Mouse (Mus musculus): ENCODE measurements around the gene Gm42715. TPM values are rescaled to one million over a fixed set of nuclear protein-coding genes. Genes with fewer than 3 reads are reported as not detected.
A peak's percentile ranks its signal among the peaks of the same experiment; 100 is the strongest.

The Gm42715 gene
- polyA plus RNA-seq, 1 experiment, result 12.6 TPM

DNA sequence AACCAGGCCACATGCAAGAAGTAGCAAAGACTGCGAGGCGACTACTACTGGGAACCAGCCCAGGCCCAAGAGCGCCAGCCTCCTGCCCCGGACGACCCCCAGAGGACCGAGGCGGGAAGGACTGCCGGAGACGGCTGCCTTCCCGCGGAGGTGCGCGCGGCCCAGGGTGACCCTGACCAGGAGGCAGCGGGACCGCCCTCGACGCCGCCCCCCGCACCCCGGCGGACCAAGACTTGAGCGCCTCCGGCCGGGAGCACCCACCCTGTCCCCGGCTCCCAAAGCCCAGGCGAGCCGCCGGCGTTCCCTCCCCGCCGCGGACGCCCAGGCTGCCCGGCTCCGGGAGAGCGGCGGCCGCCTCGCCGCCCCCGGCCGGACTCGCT is 95.1 kb downstream of the Gm42715 start:
- 2% methylated on average over 43 of the region's 44 CpGs for WGBS
- no peak for DNase-seq (ENCODE audit: low read depth, low spot score)

DNA sequence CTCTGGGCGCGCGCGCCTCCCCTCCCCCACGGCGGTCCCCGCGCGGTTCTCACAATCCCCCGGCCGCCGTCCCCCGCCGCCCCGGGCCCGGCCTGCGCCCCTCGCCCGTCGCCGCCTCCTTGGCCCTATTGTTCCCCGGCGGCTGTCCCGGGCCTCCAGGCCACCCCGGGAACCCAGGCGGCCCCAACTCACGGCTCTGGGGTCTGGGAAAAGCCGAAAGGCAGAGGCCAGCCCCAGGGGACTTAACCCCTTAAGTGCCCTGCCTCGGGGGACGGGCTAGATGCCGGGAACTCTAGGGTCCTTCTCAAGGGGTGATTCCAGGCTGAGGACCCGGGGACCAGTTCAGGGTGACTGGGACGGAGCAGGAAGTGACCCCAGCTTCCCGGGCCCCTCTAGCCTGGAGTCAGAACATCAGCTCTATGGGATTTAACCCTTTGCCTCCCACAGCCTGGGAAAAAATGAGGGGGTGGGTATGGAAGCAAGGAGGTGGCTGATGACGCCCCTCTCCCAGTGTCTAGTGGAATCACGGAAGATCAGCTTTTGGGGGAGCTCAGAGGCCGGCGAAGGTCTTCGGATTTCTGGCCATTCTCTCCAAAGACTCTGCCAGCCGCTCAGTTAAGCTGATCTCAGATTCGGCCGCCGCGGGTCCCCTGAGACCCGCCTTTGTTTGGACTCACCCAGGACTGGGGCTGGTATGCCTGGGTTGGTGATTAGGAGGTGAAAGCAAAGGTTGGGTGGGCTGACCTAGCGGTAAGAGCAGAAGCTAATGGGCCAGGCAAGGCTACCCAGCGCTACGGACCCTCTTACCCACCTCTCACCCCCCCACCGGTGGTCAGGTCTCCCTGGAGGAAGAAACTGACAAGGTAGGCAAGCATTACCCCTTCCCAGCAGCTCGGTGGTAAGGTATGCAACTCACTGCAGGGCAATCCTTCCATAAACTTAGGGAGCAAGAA is 95.8 kb downstream of the Gm42715 start, which contains the start of gene Zfp629:
TSS of gene Zfp629 (minus strand) at position 907 of the 953 bp plus-strand sequence.
- peak; percentile 29 for DNase-seq (ENCODE audit: low read depth, low spot score)
- WGBS, result 1% methylated on average over 50 of the region's 50 CpGs

DNA sequence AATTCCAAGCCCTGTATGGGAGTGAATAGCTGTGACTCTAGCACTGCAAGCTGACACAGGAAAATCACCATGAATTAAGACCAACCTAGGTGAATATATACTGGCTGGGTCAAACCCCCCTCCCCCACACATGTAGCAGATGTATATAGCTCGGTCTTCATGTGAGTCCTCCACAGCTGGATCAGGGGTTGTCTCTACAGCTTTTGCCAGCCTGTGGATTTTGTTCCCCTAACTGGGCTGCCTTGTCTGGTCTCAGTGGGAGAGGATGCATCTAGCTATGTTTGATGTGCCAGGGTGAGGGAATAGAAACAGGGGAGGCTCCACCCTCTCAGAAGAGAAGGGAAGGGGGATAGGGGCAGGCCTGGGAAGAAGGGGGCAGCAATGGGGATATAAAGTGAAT is 97.0 kb downstream of the Gm42715 start:
- no peak for DNase-seq (ENCODE audit: low read depth, low spot score)

More for the DNA sequence above, 97.0 kb downstream of the Gm42715 start:
- 56% methylated on average over 1 of the region's 1 CpGs for WGBS

Other genes with a start within 250 kb of the Gm42715 start
- 58.1 and 85.1 TPM in 2 replicates for gene Sephs2, start 245.5 kb upstream of the Gm42715 start, polyA plus RNA-seq (2012; rRNA removed)
- gene Itgal, start 223.3 kb upstream of the Gm42715 start, polyA plus RNA-seq (2012; rRNA removed), result 9.9 and 13.0 TPM in 2 replicates
- gene Zfp768, start 174.0 kb upstream of the Gm42715 start, polyA plus RNA-seq (2012; rRNA removed), result 19.4 and 28.2 TPM in 2 replicates
- gene Zfp747, start 143.5 kb upstream of the Gm42715 start, polyA plus RNA-seq (2012; rRNA removed), result 15.0 and 35.0 TPM in 2 replicates
- 6.2 and 9.3 TPM in 2 replicates for gene 9130019O22Rik, start 132.4 kb upstream of the Gm42715 start, polyA plus RNA-seq (2012; rRNA removed)
- 10.2 and 15.5 TPM in 2 replicates for gene E430018J23Rik, start 126.0 kb upstream of the Gm42715 start, polyA plus RNA-seq (2012; rRNA removed)
- 5.8 and 8.8 TPM in 2 replicates for gene Zfp764, start 112.8 kb upstream of the Gm42715 start, polyA plus RNA-seq (2012; rRNA removed)
- 18.1 and 20.5 TPM in 2 replicates for gene Zfp688, start 97.5 kb upstream of the Gm42715 start, polyA plus RNA-seq (2012; rRNA removed)
- 2.1 and 2.5 TPM in 2 replicates for gene Zfp689, start 70.4 kb upstream of the Gm42715 start, polyA plus RNA-seq (2012; rRNA removed)
- 59.8 and 93.6 TPM in 2 replicates for gene Prr14, start 60.0 kb upstream of the Gm42715 start, polyA plus RNA-seq (2012; rRNA removed)
- gene Fbrs, start 40.4 kb upstream of the Gm42715 start, polyA plus RNA-seq (2012; rRNA removed), result 21.0 and 26.6 TPM in 2 replicates
- gene Srcap, start 7.6 kb upstream of the Gm42715 start, polyA plus RNA-seq (2012; rRNA removed), result 6.7 and 14.4 TPM in 2 replicates
- 2.7 and 3.5 TPM in 2 replicates for gene Tmem265, start 41.8 kb downstream of the Gm42715 start, polyA plus RNA-seq (2012; rRNA removed)
- gene Phkg2, start 53.8 kb downstream of the Gm42715 start, polyA plus RNA-seq (2012; rRNA removed), result 47.2 and 62.7 TPM in 2 replicates
- gene Ccdc189, start 69.0 kb downstream of the Gm42715 start, polyA plus RNA-seq (2012; rRNA removed), result 1.3 and 1.4 TPM in 2 replicates
- 23.7 and 30.9 TPM in 2 replicates for gene Rnf40, start 69.2 kb downstream of the Gm42715 start, polyA plus RNA-seq (2012; rRNA removed)
- gene Zfp629, start 96.2 kb downstream of the Gm42715 start, polyA plus RNA-seq (2012; rRNA removed), result 5.3 and 7.6 TPM in 2 replicates
- gene Bcl7c, start 189.3 kb downstream of the Gm42715 start, polyA plus RNA-seq (2012; rRNA removed), result 17.5 and 21.2 TPM in 2 replicates
- 3.0 and 3.4 TPM in 2 replicates for gene Ctf1, start 193.2 kb downstream of the Gm42715 start, polyA plus RNA-seq (2012; rRNA removed)
- not detected in 2 replicates for gene Ctf2, start 212.6 kb downstream of the Gm42715 start, polyA plus RNA-seq (2012; rRNA removed)
- gene Fbxl19, start 225.0 kb downstream of the Gm42715 start, polyA plus RNA-seq (2012; rRNA removed), result 28.6 and 34.4 TPM in 2 replicates